Mouse (Mus musculus) midbrain, embryonic 10.5 days (tissue): ENCODE data around the gene Tysnd1. TPM values are rescaled to one million over a fixed set of nuclear protein-coding genes. Genes with fewer than 3 reads are reported as not detected.
A peak's percentile ranks its signal among the peaks of the same experiment; 100 is the strongest.

ENCODE experiments used
- DNase-seq: peaks from one replicate; pipeline ENCODE4 v3.0.0-alpha.2; 2017; ENCODE audit warnings: low spot score
- H3K27ac ChIP-seq: fragments of 300-500 bp; sonication (generic); replicated peaks from 2 replicates; pipeline ENCODE4 v1.5.1; 2016; ENCODE audit warnings: mild to moderate bottlenecking
- H3K27me3 ChIP-seq: fragments of 300-500 bp; sonication (generic); 2 replicates; pipeline ENCODE4 v1.6.1; 2016; ENCODE audit warnings: low read depth, mild to moderate bottlenecking; ENCODE audit not compliant: poor library complexity, severe bottlenecking
- H3K36me3 ChIP-seq: fragments of 300-500 bp; sonication (generic); 2 replicates; pipeline ENCODE4 v1.6.1; 2016; ENCODE audit warnings: mild to moderate bottlenecking, moderate library complexity
- H3K4me1 ChIP-seq: fragments of 300-500 bp; sonication (generic); 2 replicates; pipeline ENCODE4 v1.6.1; 2016
- H3K4me3 ChIP-seq: fragments of 300-500 bp; sonication (generic); 2 replicates; pipeline ENCODE4 v1.5.1; 2016; ENCODE audit warnings: mild to moderate bottlenecking, moderate library complexity
- H3K9me3 ChIP-seq: fragments of 300-500 bp; sonication (generic); replicated peaks from 2 replicates; pipeline ENCODE4 v1.6.1; 2016; ENCODE audit warnings: mild to moderate bottlenecking
- WGBS: fragments of 180-500 bp; shearing (Covaris S2); methylation state at CpG from one replicate; pipeline ENCODE4 v1.1.7; 2016; 5-methylcytosine and 5-hydroxymethylcytosine counted together
- polyA plus RNA-seq: library from polyadenylated mRNA; unstranded; fragments of >200 nt; fragmentation: Nextera tagmentation; extraction: Ambion mirVana; gene quantifications from 2 replicates; pipeline ENCODE4 v1.2.1, GENCODE M21; 2016

Tysnd1 gene
- polyA plus RNA-seq, 1 experiment from 2014 or later, result 28.7 TPM

GRCm38 (mm10) chr10:61697028-61697427, 1.7 kb downstream of the Tysnd1 start:
- Histone ChIP-seq H3K27ac (no peak overlapping the region), H3K36me3 (peaks cover 63% of the 10 kb centered on the region), H3K4me1 (peaks cover 27% of the 10 kb centered on the region), H3K4me3 (peak overlapping the region; percentile 97), H3K27me3 (0 out of 2 replicates have a peak, but pooled peaks cover 9% of the 10 kb centered on the region), H3K9me3 (no peaks in the 10 kb centered on the region)
- 95% methylated on average over 2 of the region's 2 CpGs for WGBS
- DNase-seq, result no peak

- H3K4me3 ChIP-seq, result no peak overlapping the region
- WGBS, result 82% methylated on average over 4 of the region's 4 CpGs
- H3K27me3 ChIP-seq, result no peaks in the 10 kb centered on the region
- H3K36me3 ChIP-seq, result peaks cover 45% of the 10 kb centered on the region
- no peak for DNase-seq
- H3K9me3 ChIP-seq, result no peaks in the 10 kb centered on the region
- H3K27ac ChIP-seq, result no peak overlapping the region
- H3K4me1 ChIP-seq, result no peaks in the 10 kb centered on the region
Observed at GRCm38 (mm10) chr10:61704663-61705062, 9.3 kb downstream of the Tysnd1 start.

- 79% methylated on average over 6 of the region's 6 CpGs for WGBS
- no peak overlapping the region for H3K4me3 ChIP-seq
- DNase-seq, result no peak
- H3K9me3 ChIP-seq, result no peaks in the 10 kb centered on the region
- H3K36me3 ChIP-seq, result peaks cover 31% of the 10 kb centered on the region
- H3K27me3 ChIP-seq, result no peaks in the 10 kb centered on the region
- H3K27ac ChIP-seq, result no peak overlapping the region
- no peaks in the 10 kb centered on the region for H3K4me1 ChIP-seq
Observed at GRCm38 (mm10) chr10:61706412-61707375, 11.4 kb downstream of the Tysnd1 start.

- WGBS, result 77% methylated on average over 3 of the region's 3 CpGs
Observed at GRCm38 (mm10) chr10:61713601-61714000, 18.3 kb downstream of the Tysnd1 start.

GRCm38 (mm10) chr10:61714146-61714545, 18.8 kb downstream of the Tysnd1 start:
- Histone ChIP-seq H3K9me3 (no peaks in the 10 kb centered on the region), H3K27ac (no peak overlapping the region), H3K27me3 (peaks cover 44% of the 10 kb centered on the region), H3K4me1 (peaks cover 14% of the 10 kb centered on the region), H3K4me3 (no peak overlapping the region), H3K36me3 (no peaks in the 10 kb centered on the region)
- WGBS, result 95% methylated on average over 4 of the region's 4 CpGs
- DNase-seq, result no peak

More at GRCm38 (mm10) chr10:61713601-61714000, 18.3 kb downstream of the Tysnd1 start:
- no peaks in the 10 kb centered on the region for H3K9me3 ChIP-seq
- H3K27me3 ChIP-seq, result peaks cover 44% of the 10 kb centered on the region
- H3K27ac ChIP-seq, result no peak overlapping the region
- peaks cover 14% of the 10 kb centered on the region for H3K4me1 ChIP-seq
- H3K36me3 ChIP-seq, result no peaks in the 10 kb centered on the region
- no peak for DNase-seq
- H3K4me3 ChIP-seq, result no peak overlapping the region

- 14% methylated on average over 36 of the region's 36 CpGs for WGBS
- Histone ChIP-seq H3K9me3 (no peaks in the 10 kb centered on the region), H3K27ac (peak within 1 kb of the TSS; percentile 30; the same call in 1 of the 2 replicates), H3K4me1 (peaks cover 14% of the 10 kb centered on the region), H3K27me3 (peaks cover 44% of the 10 kb centered on the region), H3K36me3 (no peaks in the 10 kb centered on the region), H3K4me3 (peak within 1 kb of the TSS; percentile 61)
- DNase-seq, result peak; percentile 80
Observed at GRCm38 (mm10) chr10:61714771-61715461, 19.6 kb downstream of the Tysnd1 start, which contains the start of gene Aifm2. Aifm2 (plus strand) TSS chr10:61715263.

- no peak for DNase-seq
- 2% methylated on average over 10 of the region's 11 CpGs for WGBS
- peaks cover 14% of the 10 kb centered on the region for H3K4me1 ChIP-seq
- peak overlapping the region; percentile 30; the same call in 1 of the 2 replicates for H3K27ac ChIP-seq
- H3K36me3 ChIP-seq, result no peaks in the 10 kb centered on the region
- peaks cover 44% of the 10 kb centered on the region for H3K27me3 ChIP-seq
- no peaks in the 10 kb centered on the region for H3K9me3 ChIP-seq
- H3K4me3 ChIP-seq, result peak overlapping the region; percentile 61
Observed at GRCm38 (mm10) chr10:61715462-61715837, 20.1 kb downstream of the Tysnd1 start.

GRCm38 (mm10) chr10:61715996-61716864, 20.9 kb downstream of the Tysnd1 start:
- H3K27ac ChIP-seq, result no peak overlapping the region
- peaks cover 44% of the 10 kb centered on the region for H3K27me3 ChIP-seq
- H3K4me1 ChIP-seq, result peaks cover 14% of the 10 kb centered on the region
- H3K4me3 ChIP-seq, result 0 out of 2 replicates have a peak overlapping the region, but pooled peaks have one; percentile 61
- no peak for DNase-seq
- H3K36me3 ChIP-seq, result no peaks in the 10 kb centered on the region
- H3K9me3 ChIP-seq, result no peaks in the 10 kb centered on the region
- WGBS, result 79% methylated on average over 7 of the region's 7 CpGs

GRCm38 (mm10) chr10:61717406-61718296, 22.3 kb downstream of the Tysnd1 start:
- 90% methylated on average over 12 of the region's 12 CpGs for WGBS
- DNase-seq, result no peak
- H3K4me3 ChIP-seq, result no peak overlapping the region

GRCm38 (mm10) chr10:61720331-61720730, 25.0 kb downstream of the Tysnd1 start:
- peaks cover 21% of the 10 kb centered on the region for H3K27me3 ChIP-seq
- DNase-seq, result no peak
- no peak overlapping the region for H3K4me3 ChIP-seq
- no peak overlapping the region for H3K27ac ChIP-seq
- 85% methylated on average over 7 of the region's 7 CpGs for WGBS
- H3K9me3 ChIP-seq, result no peaks in the 10 kb centered on the region
- no peaks in the 10 kb centered on the region for H3K36me3 ChIP-seq
- peaks cover 6% of the 10 kb centered on the region for H3K4me1 ChIP-seq

More at GRCm38 (mm10) chr10:61717406-61718296, 22.3 kb downstream of the Tysnd1 start:
- Histone ChIP-seq H3K9me3 (no peaks in the 10 kb centered on the region), H3K27me3 (peaks cover 41% of the 10 kb centered on the region), H3K27ac (no peak overlapping the region), H3K36me3 (no peaks in the 10 kb centered on the region), H3K4me1 (peaks cover 14% of the 10 kb centered on the region)

GRCm38 (mm10) chr10:61722215-61722614, 26.9 kb downstream of the Tysnd1 start:
- no peak overlapping the region for H3K4me3 ChIP-seq
- no peaks in the 10 kb centered on the region for H3K36me3 ChIP-seq
- 62% methylated on average over 3 of the region's 3 CpGs for WGBS
- no peaks in the 10 kb centered on the region for H3K4me1 ChIP-seq
- peaks cover 2% of the 10 kb centered on the region; the same call in 1 of the 2 replicates for H3K27me3 ChIP-seq
- no peak overlapping the region for H3K27ac ChIP-seq
- no peak for DNase-seq
- H3K9me3 ChIP-seq, result no peaks in the 10 kb centered on the region
